Mouse (Mus musculus) testis, adult 10 weeks (tissue): ENCODE data around the gene Rsg1. TPM values are rescaled to one million over a fixed set of nuclear protein-coding genes. Genes with fewer than 3 reads are reported as not detected.

Experiments used
- polyA plus RNA-seq: library from polyadenylated mRNA; stranded (reverse); fragments of 350-450 nt; fragmentation: Illumina TruSeq; extraction: RNeasy Lipid Tissue Mini Kit (QIAGEN cat#74804); gene quantifications from one replicate; pipeline ENCODE4 v1.2.3, GENCODE M21; 2014; ENCODE audit warnings: low read depth, low replicate concordance

The Rsg1 gene
- polyA plus RNA-seq: 0.50 TPM

DNA sequence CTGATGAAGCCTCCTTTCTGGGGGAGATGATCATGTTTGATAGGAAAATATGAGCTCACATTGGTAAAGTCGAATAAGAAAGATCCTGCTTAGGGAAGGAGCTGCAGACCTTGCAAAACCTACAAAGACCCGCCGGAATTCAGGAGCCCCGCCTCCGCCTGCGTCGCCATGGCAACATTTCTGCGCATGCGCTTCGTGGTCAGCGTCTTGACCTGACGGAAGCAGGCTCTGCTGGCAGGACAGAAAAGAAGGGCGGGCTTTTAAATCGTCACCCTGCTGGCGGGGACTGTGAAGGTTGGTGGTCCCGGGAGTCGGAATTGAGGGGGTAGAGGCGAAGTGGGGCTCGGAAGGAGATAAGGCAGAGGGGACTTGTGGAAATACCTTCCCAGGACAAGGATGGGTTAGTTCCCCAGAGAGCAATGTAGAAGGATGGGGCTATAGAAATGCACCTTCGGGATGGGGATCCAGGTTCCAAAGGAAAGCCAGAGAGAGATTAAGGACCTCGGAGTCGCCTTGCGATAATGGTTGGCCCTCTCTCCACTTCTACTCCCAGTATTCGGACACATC, at the start of gene Rsg1:
Gene Rsg1, plus strand, starts transcription at position 187 of the 567 bp plus-strand sequence.

DNA sequence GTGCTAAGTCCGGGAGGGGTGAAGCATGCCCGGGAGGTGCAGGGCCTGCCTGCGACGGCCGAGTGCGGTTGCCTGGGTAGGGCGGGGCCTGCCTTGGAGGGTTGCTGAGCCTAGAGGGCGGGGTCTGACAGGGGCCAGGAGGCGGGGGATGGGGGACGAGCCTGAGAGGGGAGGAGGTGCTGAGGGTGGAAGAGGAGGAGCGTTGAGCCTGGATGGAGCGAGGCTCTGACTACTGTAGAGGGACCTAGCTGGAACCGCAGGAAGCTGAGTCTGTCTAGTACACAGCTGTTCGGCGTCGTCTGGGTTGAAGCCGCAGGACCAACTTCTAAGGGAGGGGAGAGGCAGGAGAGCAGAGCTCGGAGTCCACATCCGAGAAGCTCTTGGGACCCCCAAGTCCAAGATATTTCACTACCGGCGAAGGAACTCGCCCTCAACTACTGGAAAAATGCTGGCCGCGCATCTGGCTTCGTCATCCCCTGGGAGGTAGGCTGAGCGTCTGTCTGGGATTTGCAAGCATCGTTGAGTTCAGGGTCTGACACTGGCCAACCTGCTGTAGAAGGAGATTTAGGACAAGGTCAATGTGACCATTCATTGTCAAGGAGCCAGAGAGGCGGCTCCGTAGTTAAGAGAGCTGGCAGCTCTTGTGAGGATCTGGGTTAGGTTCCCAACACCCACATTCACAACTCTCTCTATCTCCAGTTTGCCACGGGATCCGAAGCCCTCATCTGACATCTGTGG, 25.8 kb downstream of the Rsg1 start, which contains the start of gene Arhgef19:
Gene Arhgef19, plus strand, starts transcription at position 112 of the 738 bp plus-strand sequence.

Other genes starting within 250 kb of the Rsg1 start
- 2.1 TPM for gene Atp13a2, start 227.1 kb upstream of the Rsg1 start, polyA plus RNA-seq
- gene Mfap2, start 203.5 kb upstream of the Rsg1 start, polyA plus RNA-seq: not detected
- 1.5 TPM for gene Crocc, start 153.4 kb upstream of the Rsg1 start, polyA plus RNA-seq
- 3.5 TPM for gene Necap2, start 135.6 kb upstream of the Rsg1 start, polyA plus RNA-seq
- 144 TPM for gene Spata21, start 125.6 kb upstream of the Rsg1 start, polyA plus RNA-seq
- gene Szrd1, start 74.2 kb upstream of the Rsg1 start, polyA plus RNA-seq: 4.6 TPM
- 3.9 TPM for gene Fbxo42, start 66.0 kb upstream of the Rsg1 start, polyA plus RNA-seq
- gene Arhgef19, start 25.5 kb downstream of the Rsg1 start, polyA plus RNA-seq: not detected
- gene Epha2, start 87.3 kb downstream of the Rsg1 start, polyA plus RNA-seq: not detected
- gene Fam131c, start 154.3 kb downstream of the Rsg1 start, polyA plus RNA-seq: not detected
- gene Clcnka, start 184.8 kb downstream of the Rsg1 start, polyA plus RNA-seq: not detected
- gene Clcnkb, start 202.1 kb downstream of the Rsg1 start, polyA plus RNA-seq: not detected
- 0.67 TPM for gene Hspb7, start 206.8 kb downstream of the Rsg1 start, polyA plus RNA-seq
- gene Srarp, start 222.1 kb downstream of the Rsg1 start, polyA plus RNA-seq: not detected
- gene Zbtb17, start 230.7 kb downstream of the Rsg1 start, polyA plus RNA-seq: 0.36 TPM